In genomic region chr9:8703956-8704355, GRCm38 (mm10) we compare ENCODE assay signal across 22 mouse cellular contexts.
"Had no signal": no experiment of that assay in that cellular context is flagged by ENCODE, and none has a peak within 500 bp of the region (broad histone marks: within the 10 kb centered on the region; RNA-seq: fewer than 3 reads in every experiment).

No protein-coding gene starts in this region.

- H3K9me3 ChIP-seq: heart, embryonic 10.5 days; heart, embryonic 12.5 days; hindbrain, embryonic 13.5 days; hindbrain, embryonic 15.5 days; kidney, embryonic 15.5 days; limb, embryonic 10.5 days; limb, embryonic 12.5 days had no signal

- H3K27ac ChIP-seq: gastrocnemius, adult 2 months; heart, embryonic 10.5 days; hindbrain, embryonic 13.5 days; hindbrain, embryonic 15.5 days; hindbrain, postnatal 0 days; kidney, embryonic 15.5 days; layer of hippocampus, adult 2 months; left cerebral cortex, adult 2 months; limb, embryonic 10.5 days; limb, embryonic 12.5 days had no signal

- H3K4me1 ChIP-seq: heart, embryonic 10.5 days; heart, embryonic 12.5 days; hindbrain, embryonic 13.5 days; hindbrain, embryonic 15.5 days; kidney, embryonic 15.5 days; limb, embryonic 10.5 days; limb, embryonic 12.5 days had no signal

- H3K36me3 ChIP-seq: heart, embryonic 10.5 days; heart, embryonic 12.5 days; hindbrain, embryonic 13.5 days; hindbrain, embryonic 15.5 days; kidney, embryonic 15.5 days; limb, embryonic 10.5 days; limb, embryonic 12.5 days had no signal

- H3K4me3 ChIP-seq: gastrocnemius, adult 2 months; heart, embryonic 10.5 days; heart, embryonic 12.5 days; hindbrain, embryonic 13.5 days; hindbrain, embryonic 15.5 days; kidney, embryonic 15.5 days; layer of hippocampus, adult 2 months; left cerebral cortex, adult 2 months; limb, embryonic 10.5 days; limb, embryonic 12.5 days had no signal

- H3K9ac ChIP-seq: heart, embryonic 12.5 days; hindbrain, embryonic 13.5 days; hindbrain, embryonic 15.5 days; kidney, embryonic 15.5 days; limb, embryonic 12.5 days had no signal

- ATAC-seq: forebrain, embryonic 16.5 days; hindbrain, postnatal 0 days had no signal

- DNase-seq: gastrocnemius, adult 2 months; gastrocnemius, postnatal 10 days; gastrocnemius, postnatal 25 days; heart, adult 18-20 months; heart, postnatal 10 days; kidney, adult 2 months; kidney, adult 9 months; kidney, postnatal 14 days; kidney, postnatal 4 days; liver had no signal

- H3K27me3 ChIP-seq: heart, embryonic 12.5 days; hindbrain, embryonic 13.5 days; hindbrain, embryonic 15.5 days; kidney, embryonic 15.5 days; limb, embryonic 12.5 days had no signal

- H3K4me2 ChIP-seq: heart, embryonic 12.5 days; hindbrain, embryonic 13.5 days; hindbrain, embryonic 15.5 days; kidney, embryonic 15.5 days; limb, embryonic 12.5 days; liver, embryonic 11.5 days had no signal
